ENCODE assay signal across 15 mouse cellular contexts in genomic region chr17:10399706-10400105, GRCm38 (mm10).
DNase-seq lines count a peak whose midpoint lies in the region; ATAC-seq and TF ChIP-seq lines count a peak whose summit lies in the region.
"Had no signal": no experiment of that assay in that cellular context is flagged by ENCODE, and none has a peak within 500 bp of the region (broad histone marks: within the 10 kb centered on the region; RNA-seq: fewer than 3 reads in every experiment).

No protein-coding gene starts in this region.

- no peak overlapping the region for H3K4me2 ChIP-seq in heart, embryonic 13.5 days
- no peak overlapping the region for H3K4me2 ChIP-seq in lung, embryonic 16.5 days (ENCODE audit: low read depth, low read length)
- H3K4me2 ChIP-seq in heart, postnatal 0 days (ENCODE audit: low read depth, low read length) = no peak overlapping the region
- no peak overlapping the region for H3K4me2 ChIP-seq in midbrain, postnatal 0 days (ENCODE audit: low read depth, low read length, poor library complexity, severe bottlenecking)
- no peak overlapping the region for H3K4me2 ChIP-seq in kidney, embryonic 16.5 days (replicated peaks; ENCODE audit: low read depth, low read length)
- H3K4me2 ChIP-seq: liver, embryonic 13.5 days had no signal

- no peaks in the 10 kb centered on the region for H3K36me3 ChIP-seq in heart, embryonic 13.5 days
- H3K36me3 ChIP-seq in lung, embryonic 16.5 days (ENCODE audit: control insufficient read depth, insufficient read depth, low read length) = no peaks in the 10 kb centered on the region
- H3K36me3 ChIP-seq in heart, postnatal 0 days (replicated peaks; ENCODE audit: control insufficient read depth, insufficient read depth, low read length) = no peaks in the 10 kb centered on the region
- no peaks in the 10 kb centered on the region for H3K36me3 ChIP-seq in midbrain, postnatal 0 days (ENCODE audit: insufficient read depth, low read length)
- no peaks in the 10 kb centered on the region for H3K36me3 ChIP-seq in kidney, embryonic 16.5 days (ENCODE audit: insufficient read depth, low read length)
- H3K36me3 ChIP-seq: liver, embryonic 13.5 days had no signal

- no peaks in the 10 kb centered on the region for H3K9me3 ChIP-seq in heart, embryonic 13.5 days
- H3K9me3 ChIP-seq in lung, embryonic 16.5 days (ENCODE audit: control insufficient read depth, low read length) = no peaks in the 10 kb centered on the region
- no peaks in the 10 kb centered on the region for H3K9me3 ChIP-seq in heart, postnatal 0 days (replicated peaks; ENCODE audit: control insufficient read depth, low read length)
- no peaks in the 10 kb centered on the region for H3K9me3 ChIP-seq in midbrain, postnatal 0 days (ENCODE audit: low read length)
- no peaks in the 10 kb centered on the region for H3K9me3 ChIP-seq in kidney, embryonic 16.5 days (ENCODE audit: low read length)
- H3K9me3 ChIP-seq: liver, embryonic 13.5 days; megakaryocyte, embryonic 14.5 days had no signal

- no peak for TF ChIP-seq CTCF in lung, adult 2 months (IDR thresholded peaks at IDR 0.05; ENCODE audit: insufficient read depth, low read length)
- no peak for TF ChIP-seq CTCF in heart, postnatal 0 days (IDR thresholded peaks at IDR 0.05; ENCODE audit: low read depth)
- no peak for TF ChIP-seq CTCF in midbrain, postnatal 0 days (IDR thresholded peaks at IDR 0.05)

- H3K4me1 ChIP-seq in heart, embryonic 13.5 days = peaks cover 58% of the 10 kb centered on the region
- H3K4me1 ChIP-seq in lung, embryonic 16.5 days (replicated peaks; ENCODE audit: control insufficient read depth, insufficient read depth, low read length) = no peaks in the 10 kb centered on the region; the same call in 1 of the 2 replicates
- no peaks in the 10 kb centered on the region for H3K4me1 ChIP-seq in lung, adult 2 months (ENCODE audit: control insufficient read depth, insufficient read depth, low read length)
- peaks cover 33% of the 10 kb centered on the region; the same call in 1 of the 2 replicates for H3K4me1 ChIP-seq in heart, postnatal 0 days (ENCODE audit: control insufficient read depth, insufficient read depth)
- peaks cover 11% of the 10 kb centered on the region for H3K4me1 ChIP-seq in midbrain, postnatal 0 days (ENCODE audit: insufficient read depth, low read length)
- H3K4me1 ChIP-seq in kidney, embryonic 16.5 days (ENCODE audit: insufficient read depth, low read length) = peaks cover 10% of the 10 kb centered on the region
- H3K4me1 ChIP-seq: megakaryocyte, embryonic 14.5 days had no signal

- H3K9ac ChIP-seq in heart, embryonic 13.5 days = peak overlapping the region; percentile 37; the same call in 1 of the 2 replicates
- H3K9ac ChIP-seq in lung, embryonic 16.5 days (ENCODE audit: low read length) = no peak overlapping the region
- no peak overlapping the region for H3K9ac ChIP-seq in heart, postnatal 0 days (replicated peaks; ENCODE audit: low read depth, low read length)
- no peak overlapping the region for H3K9ac ChIP-seq in midbrain, postnatal 0 days (replicated peaks; ENCODE audit: low read length, poor library complexity, severe bottlenecking)
- H3K9ac ChIP-seq in kidney, embryonic 16.5 days (replicated peaks; ENCODE audit: low read length) = no peak overlapping the region
- H3K9ac ChIP-seq: liver, embryonic 13.5 days had no signal

- peak overlapping the region; percentile 70 for H3K27ac ChIP-seq in heart, embryonic 13.5 days (replicated peaks)
- 0 out of 2 replicates have a peak overlapping the region, but pooled peaks have one; percentile 16 for H3K27ac ChIP-seq in lung, embryonic 16.5 days (ENCODE audit: low read length)
- 0 out of 2 replicates have a peak overlapping the region, but pooled peaks have one; percentile 37 for H3K27ac ChIP-seq in heart, postnatal 0 days (ENCODE audit: low read depth)
- peak overlapping the region; percentile 52 for H3K27ac ChIP-seq in midbrain, postnatal 0 days (ENCODE audit: low read depth, low read length)
- H3K27ac ChIP-seq in kidney, embryonic 16.5 days (ENCODE audit: low read length) = no peak overlapping the region
- H3K27ac ChIP-seq: liver, embryonic 13.5 days had no signal

- DNase-seq in heart, postnatal 10 days = no peak
- no peak for DNase-seq in lung, adult 2 months
- DNase-seq in heart, postnatal 0 days (ENCODE audit: low spot score) = no peak
- DNase-seq in midbrain, postnatal 0 days (ENCODE audit: low spot score) = peak; percentile 55
- no peak for DNase-seq in layer of hippocampus, postnatal 10 days (ENCODE audit: low spot score in 2 of 2)
- DNase-seq: cerebellum, postnatal 10 days; gastrocnemius, postnatal 14 days; kidney, adult 2 months; layer of hippocampus, adult 9-11 months; liver, embryonic 13.5 days; right cerebral cortex, postnatal 14 days had no signal

- no peak overlapping the region for H3K4me3 ChIP-seq in heart, embryonic 13.5 days
- H3K4me3 ChIP-seq in lung, embryonic 16.5 days (ENCODE audit: low read length) = no peak overlapping the region
- no peak overlapping the region for H3K4me3 ChIP-seq in lung, adult 2 months (replicated peaks; ENCODE audit: extremely low read depth, low read depth, low read length)
- H3K4me3 ChIP-seq in heart, postnatal 0 days (ENCODE audit: low read depth, low read length) = no peak overlapping the region
- no peak overlapping the region for H3K4me3 ChIP-seq in midbrain, postnatal 0 days (ENCODE audit: low read depth, low read length)
- no peak overlapping the region for H3K4me3 ChIP-seq in kidney, embryonic 16.5 days (ENCODE audit: low read length)
- H3K4me3 ChIP-seq: liver, embryonic 13.5 days; megakaryocyte, embryonic 14.5 days had no signal

- WGBS in heart, embryonic 13.5 days = 44% methylated on average over 10 of the region's 10 CpGs
- 61% methylated on average over 10 of the region's 10 CpGs for WGBS in lung, embryonic 16.5 days
- WGBS in lung, adult 2 months = 70% methylated on average over 10 of the region's 10 CpGs
- 46% methylated on average over 10 of the region's 10 CpGs for WGBS in heart, postnatal 0 days
- WGBS in midbrain, postnatal 0 days = 73% methylated on average over 10 of the region's 10 CpGs
- WGBS in kidney, embryonic 16.5 days = 79% methylated on average over 10 of the region's 10 CpGs

- TF ChIP-seq POLR2A in lung, adult 2 months (IDR thresholded peaks at IDR 0.05; ENCODE audit: borderline replicate concordance, extremely low read depth, low read depth, low read length) = no peak

- ATAC-seq in heart, embryonic 13.5 days (ENCODE audit: extremely low read depth, insufficient number of reproducible peaks, low FRiP score, low TSS enrichment) = no peak
- ATAC-seq in lung, embryonic 16.5 days (ENCODE audit: low read depth) = no peak
- ATAC-seq in heart, postnatal 0 days (ENCODE audit: insufficient read depth, low read depth) = peak; percentile 49; the same call in 1 of the 2 replicates
- no peak for ATAC-seq in midbrain, postnatal 0 days (ENCODE audit: low FRiP score)
- no peak for ATAC-seq in kidney, embryonic 16.5 days (ENCODE audit: low FRiP score, low TSS enrichment)

- intact Hi-C loops in heart, postnatal 10 days (cut with DNase I) = loop anchor here (10.0 kb wide), 1 partner anchor 345 kb away; no protein-coding TSS in a partner anchor

- TF ChIP-seq EP300 in heart, postnatal 0 days (IDR thresholded peaks at IDR 0.05; ENCODE audit: low read depth) = no peak

- no peaks in the 10 kb centered on the region for H3K27me3 ChIP-seq in heart, embryonic 13.5 days (replicated peaks)
- no peaks in the 10 kb centered on the region for H3K27me3 ChIP-seq in lung, embryonic 16.5 days (ENCODE audit: control insufficient read depth, insufficient read depth, low read depth, low read length)
- H3K27me3 ChIP-seq in heart, postnatal 0 days (ENCODE audit: control insufficient read depth, insufficient read depth, low read length) = no peaks in the 10 kb centered on the region
- H3K27me3 ChIP-seq in midbrain, postnatal 0 days (ENCODE audit: insufficient read depth, low read length) = no peaks in the 10 kb centered on the region
- no peaks in the 10 kb centered on the region for H3K27me3 ChIP-seq in kidney, embryonic 16.5 days (ENCODE audit: insufficient read depth, low read length)
- H3K27me3 ChIP-seq: liver, embryonic 13.5 days had no signal
